Mouse (Mus musculus) yolk sac, embryonic 10.5 days (tissue): ENCODE measurements around the gene Adgrb3.
A peak's percentile ranks its signal among the peaks of the same experiment; 100 is the strongest.
"Not testable (repeated sequence)": the region's sequence is repeated elsewhere in the genome, so short reads cannot be mapped to it uniquely, and the experiment has no call there.

Source experiments
- DNase-seq: peaks from one replicate; pipeline ENCODE4 v3.0.0-alpha.2; 2017; ENCODE audit warnings: low spot score

Gene Adgrb3

GRCm38 (mm10) chr1:25106679-25107078 lies 722.8 kb downstream of the Adgrb3 start:
- no peak for DNase-seq

GRCm38 (mm10) chr1:25105367-25105766 lies 724.1 kb downstream of the Adgrb3 start:
- no peak for DNase-seq

GRCm38 (mm10) chr1:25088010-25088719 lies 741.3 kb downstream of the Adgrb3 start:
- DNase-seq = no peak

- no peak for DNase-seq
Observed at GRCm38 (mm10) chr1:25085616-25086372, 743.7 kb downstream of the Adgrb3 start.

GRCm38 (mm10) chr1:25082377-25082776 lies 747.1 kb downstream of the Adgrb3 start:
- no peak for DNase-seq

- DNase-seq = no peak
Observed at GRCm38 (mm10) chr1:25081265-25081849, 748.1 kb downstream of the Adgrb3 start.

GRCm38 (mm10) chr1:25079395-25079794 lies 750.1 kb downstream of the Adgrb3 start:
- no peak for DNase-seq

GRCm38 (mm10) chr1:25075952-25076351 lies 753.6 kb downstream of the Adgrb3 start:
- DNase-seq = no peak

- peak; percentile 1 for DNase-seq
Observed at GRCm38 (mm10) chr1:25063964-25064363, 765.5 kb downstream of the Adgrb3 start.

GRCm38 (mm10) chr1:25060935-25061334 lies 768.6 kb downstream of the Adgrb3 start:
- no peak for DNase-seq

GRCm38 (mm10) chr1:25060191-25060590 lies 769.3 kb downstream of the Adgrb3 start:
- DNase-seq = no peak

- no peak for DNase-seq
Observed at GRCm38 (mm10) chr1:25057656-25058055, 771.9 kb downstream of the Adgrb3 start.

GRCm38 (mm10) chr1:25057212-25057611 lies 772.3 kb downstream of the Adgrb3 start:
- no peak for DNase-seq

GRCm38 (mm10) chr1:25042091-25042490 lies 787.4 kb downstream of the Adgrb3 start:
- DNase-seq = no peak

GRCm38 (mm10) chr1:25034161-25034560 lies 795.3 kb downstream of the Adgrb3 start:
- DNase-seq = no peak

GRCm38 (mm10) chr1:25033155-25034095 lies 796.1 kb downstream of the Adgrb3 start:
- DNase-seq = no peak

GRCm38 (mm10) chr1:25023156-25023555 lies 806.4 kb downstream of the Adgrb3 start:
- DNase-seq = peak; percentile 15

- not testable (repeated sequence) for DNase-seq
Observed at GRCm38 (mm10) chr1:25017851-25018250, 811.7 kb downstream of the Adgrb3 start.
